8 mouse cellular contexts compared by ENCODE assay signal in the genomic region with DNA sequence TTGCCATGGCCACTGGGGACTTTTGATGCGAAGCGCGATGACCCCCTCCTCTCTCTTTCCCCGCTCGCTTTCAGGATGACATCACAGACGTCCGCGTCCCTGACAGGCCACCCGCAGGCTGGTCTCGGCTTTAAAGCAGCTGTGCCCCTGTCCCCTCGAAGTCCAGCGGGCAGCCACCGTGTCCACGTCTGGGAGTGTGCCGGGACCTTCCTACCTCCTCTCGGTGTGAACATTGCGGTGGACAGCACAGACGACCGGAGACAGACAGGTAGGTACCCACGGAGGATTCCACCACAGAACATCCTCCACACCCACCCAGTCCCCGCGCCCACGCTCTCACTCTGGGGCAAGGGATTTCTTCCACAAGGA. TPM values are rescaled to one million over a fixed set of nuclear protein-coding genes. Genes with fewer than 3 reads are reported as not detected.
DNase-seq lines count a peak whose midpoint lies in the region; ATAC-seq and TF ChIP-seq lines count a peak whose summit lies in the region.

No protein-coding gene starts in this region.

- 3% methylated on average over 21 of the region's 23 CpGs for WGBS in intestine, embryonic 14.5 days

- peak overlapping the region; percentile 40 for H3K4me2 ChIP-seq in intestine, embryonic 14.5 days (ENCODE audit: low read length)

- no peaks in the 10 kb centered on the region for H3K9me3 ChIP-seq in intestine, embryonic 14.5 days (ENCODE audit: control insufficient read depth, low read length)

- peak overlapping the region; percentile 70; the same call in 1 of the 2 replicates for H3K27ac ChIP-seq in testis, adult 2 months (ENCODE audit: control insufficient read depth, insufficient read depth, low read depth, low read length)
- H3K27ac ChIP-seq in intestine, embryonic 14.5 days (ENCODE audit: low read depth), result no peak overlapping the region

- peak overlapping the region; percentile 96 for H3K4me3 ChIP-seq in testis, adult 2 months (ENCODE audit: control insufficient read depth, low read depth, low read length)
- H3K4me3 ChIP-seq in intestine, embryonic 14.5 days (ENCODE audit: low read depth, low read length), result peak overlapping the region; percentile 28

- 0 out of 2 replicates have a peak, but pooled peaks have one; percentile 37 for ATAC-seq in intestine, embryonic 14.5 days (replicated peaks; ENCODE audit: low FRiP score, low TSS enrichment, low read depth)

- H3K9ac ChIP-seq in intestine, embryonic 14.5 days (ENCODE audit: low read length), result 0 out of 2 replicates have a peak overlapping the region, but pooled peaks have one; percentile 16

- TF ChIP-seq POLR2A in testis, adult 2 months (IDR thresholded peaks at IDR 0.05; ENCODE audit: control insufficient read depth, low read depth, low read length), result peak; percentile 72; the same call in 1 of the 2 replicates

- no peaks in the 10 kb centered on the region for H3K36me3 ChIP-seq in testis, adult 2 months (ENCODE audit: control insufficient read depth, insufficient read depth, low read length)
- no peaks in the 10 kb centered on the region for H3K36me3 ChIP-seq in intestine, embryonic 14.5 days (ENCODE audit: control insufficient read depth, insufficient read depth, low read length)

- H3K27me3 ChIP-seq in testis, adult 2 months (ENCODE audit: control insufficient read depth, insufficient read depth, low read length), result peaks cover 4% of the 10 kb centered on the region; the same call in 1 of the 2 replicates
- peaks cover 57% of the 10 kb centered on the region for H3K27me3 ChIP-seq in intestine, embryonic 14.5 days (replicated peaks; ENCODE audit: control insufficient read depth, insufficient read depth, low read length)

- no peak for TF ChIP-seq CTCF in testis, adult 2 months (IDR thresholded peaks at IDR 0.05; ENCODE audit: control insufficient read depth, insufficient read depth, insufficient replicate concordance, low read depth, low read length)

- peaks cover 9% of the 10 kb centered on the region for H3K4me1 ChIP-seq in testis, adult 2 months (ENCODE audit: control insufficient read depth, insufficient read depth, low read length)
- H3K4me1 ChIP-seq in intestine, embryonic 14.5 days (replicated peaks; ENCODE audit: control insufficient read depth, insufficient read depth, low read length), result peaks cover 10% of the 10 kb centered on the region

- DNase-seq in cerebellum, postnatal 4 days (ENCODE audit: low spot score in 2 of 2), result peak; percentile 32 to 42
- DNase-seq in cerebellum, adult 11 months, result no peak
- no peak for DNase-seq in testis, postnatal 10 days (ENCODE audit: low spot score)
- no peak for DNase-seq in intestine, embryonic 14.5 days (ENCODE audit: low spot score)
- DNase-seq in neural tube, embryonic 10.5 days (ENCODE audit: extremely low spot score, low spot score), result peak; percentile 73
- no peak for DNase-seq in urinary bladder, postnatal 4 days (ENCODE audit: low spot score in 2 of 2)
- DNase-seq in cerebellum, adult 9-10 months, result no peak

RNA-seq across cellular contexts. Expression of a gene that starts 13.2 kb away (rescaled TPM):
- polyA plus RNA-seq in testis, adult 2 months (2012; rRNA removed), result 9.3 and 10.3 TPM in 2 replicates
- polyA plus RNA-seq in intestine, embryonic 14.5 days (2014; fragmentation: Nextera tagmentation; extraction: Ambion mirVana), result 34.2 and 37.4 TPM in 2 replicates

RNA-seq across cellular contexts. Expression of a gene that starts 30.8 kb away (rescaled TPM):
- 275 and 277 TPM in 2 replicates for polyA plus RNA-seq in testis, adult 2 months (2012; rRNA removed)
- 1.4 and 3.2 TPM in 2 replicates for polyA plus RNA-seq in intestine, embryonic 14.5 days (2014; fragmentation: Nextera tagmentation; extraction: Ambion mirVana)

RNA-seq across cellular contexts. Expression of a gene that starts 35.4 kb away (rescaled TPM):
- 13.6 and 14.8 TPM in 2 replicates for polyA plus RNA-seq in testis, adult 2 months (2012; rRNA removed)
- polyA plus RNA-seq in intestine, embryonic 14.5 days (2014; fragmentation: Nextera tagmentation; extraction: Ambion mirVana), result 16.7 and 19.1 TPM in 2 replicates

Comparison
In these comparisons a context has a peak if more than half of its experiments do, and no peak if none do; other contexts are left out.
1. DNase-seq: peak in cerebellum, postnatal 4 days (2 of 2) and neural tube, embryonic 10.5 days (single experiment); none in cerebellum, adult 11 months (single experiment), testis, postnatal 10 days (single experiment), intestine, embryonic 14.5 days (single experiment), urinary bladder, postnatal 4 days (0 of 2) and cerebellum, adult 9-10 months (single experiment).
2. RNA of a gene that starts 30.8 kb away (polyA plus RNA-seq): 275 to 277 TPM in testis, adult 2 months; 1.4 to 3.2 TPM in intestine, embryonic 14.5 days; every median in the first group is over 10 times any median in the second.